Mouse (Mus musculus): ENCODE results near the gene Nkd1.

The Nkd1 gene

GRCm38 (mm10) chr8:88572941-88573645, 51.9 kb downstream of the Nkd1 start:
- no peak for DNase-seq (ENCODE audit: low read depth)

GRCm38 (mm10) chr8:88574975-88575374, 53.8 kb downstream of the Nkd1 start:
- DNase-seq (ENCODE audit: low read depth), result no peak

GRCm38 (mm10) chr8:88576351-88577142, 55.4 kb downstream of the Nkd1 start:
- no peak for DNase-seq (ENCODE audit: low read depth)

GRCm38 (mm10) chr8:88577666-88578065, 56.5 kb downstream of the Nkd1 start:
- DNase-seq (ENCODE audit: low read depth), result no peak

GRCm38 (mm10) chr8:88578413-88579175, 57.4 kb downstream of the Nkd1 start:
- DNase-seq (ENCODE audit: low read depth), result no peak

- DNase-seq (ENCODE audit: low read depth), result no peak
Measured at GRCm38 (mm10) chr8:88579246-88579645, 58.1 kb downstream of the Nkd1 start.

GRCm38 (mm10) chr8:88579668-88580330, 58.6 kb downstream of the Nkd1 start:
- DNase-seq (ENCODE audit: low read depth), result no peak

GRCm38 (mm10) chr8:88580785-88581184, 59.6 kb downstream of the Nkd1 start:
- no peak for DNase-seq (ENCODE audit: low read depth)

GRCm38 (mm10) chr8:88583863-88584262, 62.7 kb downstream of the Nkd1 start:
- no peak for DNase-seq (ENCODE audit: low read depth)

GRCm38 (mm10) chr8:88588205-88588889, 67.2 kb downstream of the Nkd1 start:
- no peak for DNase-seq (ENCODE audit: low read depth)

- DNase-seq (ENCODE audit: low read depth), result no peak
Measured at GRCm38 (mm10) chr8:88590226-88590625, 69.1 kb downstream of the Nkd1 start.

- no peak for DNase-seq (ENCODE audit: low read depth)
Measured at GRCm38 (mm10) chr8:88593947-88594346, 72.8 kb downstream of the Nkd1 start.

GRCm38 (mm10) chr8:88596042-88596441, 74.9 kb downstream of the Nkd1 start:
- no peak for DNase-seq (ENCODE audit: low read depth)

GRCm38 (mm10) chr8:88598578-88598977, 77.4 kb downstream of the Nkd1 start:
- DNase-seq (ENCODE audit: low read depth), result no peak

- DNase-seq (ENCODE audit: low read depth), result no peak
Measured at GRCm38 (mm10) chr8:88599491-88599890, 78.3 kb downstream of the Nkd1 start.

- DNase-seq (ENCODE audit: low read depth), result no peak
Measured at GRCm38 (mm10) chr8:88603446-88603989, 82.4 kb downstream of the Nkd1 start.

GRCm38 (mm10) chr8:88604065-88605038, 83.2 kb downstream of the Nkd1 start:
- no peak for DNase-seq (ENCODE audit: low read depth)

- DNase-seq (ENCODE audit: low read depth), result no peak
Measured at GRCm38 (mm10) chr8:88605361-88606040, 84.3 kb downstream of the Nkd1 start.

GRCm38 (mm10) chr8:88609036-88609435, 87.9 kb downstream of the Nkd1 start:
- DNase-seq (ENCODE audit: low read depth), result no peak

Measured in c-Kit-positive CD71-negative TER-119-negative erythroid progenitor cells, embryonic 14.5 days (primary cell).